Mouse (Mus musculus) fat pad, adult 2 months (tissue): ENCODE measurements around the gene Spib.

Source experiments
- DNase-seq: peaks from one replicate; pipeline ENCODE4 v3.0.0-alpha.2; 2011; ENCODE audit warnings: low read depth, low spot score; ENCODE audit errors: extremely low read depth

Spib gene

GRCm38 (mm10) chr7:44487936-44488335 lies 43.9 kb downstream of the Spib start:
- DNase-seq = no peak

- no peak for DNase-seq
Measured at GRCm38 (mm10) chr7:44486927-44487575, 44.8 kb downstream of the Spib start.

- DNase-seq = no peak
Measured at GRCm38 (mm10) chr7:44485572-44486195, 46.2 kb downstream of the Spib start.

- no peak for DNase-seq
Measured at GRCm38 (mm10) chr7:44484841-44485571, 46.9 kb downstream of the Spib start.

GRCm38 (mm10) chr7:44484109-44484508 lies 47.8 kb downstream of the Spib start:
- DNase-seq = no peak

- no peak for DNase-seq
Measured at GRCm38 (mm10) chr7:44482836-44483435, 48.9 kb downstream of the Spib start.
